Mouse (Mus musculus): ENCODE measurements at regions not wholly inside any gene's neighbourhood (a gene's known extent, or its start where the extent isn't known, plus 50 kb on each side); places are given as distances from the start of the nearest gene placed in this dataset.

- no peak for DNase-seq (ENCODE audit: low read depth in 1 of 2, low spot score in 2 of 2)
- no peaks in the 10 kb centered on the region for H3K36me3 ChIP-seq (ENCODE audit: control insufficient read depth, insufficient read depth, low read length)
- peaks cover 6% of the 10 kb centered on the region; the same call in 1 of the 2 replicates for H3K4me1 ChIP-seq (ENCODE audit: control insufficient read depth, insufficient read depth, insufficient read length)
- TF ChIP-seq POLR2A (IDR thresholded peaks at IDR 0.05; ENCODE audit: low read depth, low read length) (no peak), CTCF (IDR thresholded peaks at IDR 0.05; ENCODE audit: extremely low read depth, insufficient read depth, insufficient read length, insufficient replicate concordance) (no peak)
- 82% methylated on average over 10 of the region's 10 CpGs for WGBS
- no peaks in the 10 kb centered on the region for H3K27me3 ChIP-seq (ENCODE audit: control insufficient read depth, insufficient read depth, low read length)
- H3K27ac ChIP-seq (ENCODE audit: insufficient read depth, low read length): no peak overlapping the region
- no peak overlapping the region for H3K4me3 ChIP-seq (ENCODE audit: extremely low read depth, insufficient read depth, insufficient read length)
Measured at GRCm38 (mm10) chr10:17656305-17656704, 66.7 kb upstream of the Cited2 start.

- Histone ChIP-seq H3K4me3 (ENCODE audit: extremely low read depth, insufficient read depth, insufficient read length) (no peak overlapping the region), H3K36me3 (ENCODE audit: control insufficient read depth, insufficient read depth, low read length) (no peaks in the 10 kb centered on the region), H3K27me3 (ENCODE audit: control insufficient read depth, insufficient read depth, low read length) (no peaks in the 10 kb centered on the region), H3K27ac (ENCODE audit: insufficient read depth, low read length) (no peak overlapping the region), H3K4me1 (ENCODE audit: control insufficient read depth, insufficient read depth, insufficient read length) (peaks cover 10% of the 10 kb centered on the region; the same call in 1 of the 2 replicates)
- WGBS: 26% methylated on average over 8 of the region's 8 CpGs
- TF ChIP-seq CTCF (IDR thresholded peaks at IDR 0.05; ENCODE audit: extremely low read depth, insufficient read depth, insufficient read length, insufficient replicate concordance) (no peak), POLR2A (IDR thresholded peaks at IDR 0.05; ENCODE audit: low read depth, low read length) (no peak)
- no peak for DNase-seq (ENCODE audit: low read depth in 1 of 2, low spot score in 2 of 2)
Measured at GRCm38 (mm10) chr10:17656872-17657482, 66.0 kb upstream of the Cited2 start.

GRCm38 (mm10) chr10:17659575-17659974, 63.4 kb upstream of the Cited2 start:
- TF ChIP-seq CTCF (IDR thresholded peaks at IDR 0.05; ENCODE audit: extremely low read depth, insufficient read depth, insufficient read length, insufficient replicate concordance) (no peak), POLR2A (IDR thresholded peaks at IDR 0.05; ENCODE audit: low read depth, low read length) (no peak)
- no peaks in the 10 kb centered on the region for H3K36me3 ChIP-seq (ENCODE audit: control insufficient read depth, insufficient read depth, low read length)
- H3K27me3 ChIP-seq (ENCODE audit: control insufficient read depth, insufficient read depth, low read length): no peaks in the 10 kb centered on the region
- 96% methylated on average over 9 of the region's 9 CpGs for WGBS
- no peak for DNase-seq (ENCODE audit: low read depth in 1 of 2, low spot score in 2 of 2)
- no peak overlapping the region for H3K27ac ChIP-seq (ENCODE audit: insufficient read depth, low read length)
- peaks cover 10% of the 10 kb centered on the region; the same call in 1 of the 2 replicates for H3K4me1 ChIP-seq (ENCODE audit: control insufficient read depth, insufficient read depth, insufficient read length)
- H3K4me3 ChIP-seq (ENCODE audit: extremely low read depth, insufficient read depth, insufficient read length): no peak overlapping the region

GRCm38 (mm10) chr10:17660836-17661452, 62.1 kb upstream of the Cited2 start:
- Histone ChIP-seq H3K27ac (ENCODE audit: insufficient read depth, low read length) (no peak overlapping the region), H3K36me3 (ENCODE audit: control insufficient read depth, insufficient read depth, low read length) (no peaks in the 10 kb centered on the region), H3K4me3 (ENCODE audit: extremely low read depth, insufficient read depth, insufficient read length) (no peak overlapping the region), H3K4me1 (ENCODE audit: control insufficient read depth, insufficient read depth, insufficient read length) (peaks cover 10% of the 10 kb centered on the region; the same call in 1 of the 2 replicates), H3K27me3 (ENCODE audit: control insufficient read depth, insufficient read depth, low read length) (no peaks in the 10 kb centered on the region)
- no peak for DNase-seq (ENCODE audit: low read depth in 1 of 2, low spot score in 2 of 2)
- 43% methylated on average over 5 of the region's 5 CpGs for WGBS
- TF ChIP-seq POLR2A (IDR thresholded peaks at IDR 0.05; ENCODE audit: low read depth, low read length) (no peak), CTCF (IDR thresholded peaks at IDR 0.05; ENCODE audit: extremely low read depth, insufficient read depth, insufficient read length, insufficient replicate concordance) (no peak)

GRCm38 (mm10) chr10:17666089-17666488, 56.9 kb upstream of the Cited2 start:
- DNase-seq (ENCODE audit: low read depth in 1 of 2, low spot score in 2 of 2): no peak
- WGBS: 83% methylated on average over 3 of the region's 3 CpGs
- H3K27ac ChIP-seq (ENCODE audit: insufficient read depth, low read length): no peak overlapping the region
- H3K4me3 ChIP-seq (ENCODE audit: extremely low read depth, insufficient read depth, insufficient read length): no peak overlapping the region
- no peak for TF ChIP-seq POLR2A (IDR thresholded peaks at IDR 0.05; ENCODE audit: low read depth, low read length)
- no peak for TF ChIP-seq CTCF (IDR thresholded peaks at IDR 0.05; ENCODE audit: extremely low read depth, insufficient read depth, insufficient read length, insufficient replicate concordance)
- H3K36me3 ChIP-seq (ENCODE audit: control insufficient read depth, insufficient read depth, low read length): no peaks in the 10 kb centered on the region
- peaks cover 10% of the 10 kb centered on the region; the same call in 1 of the 2 replicates for H3K4me1 ChIP-seq (ENCODE audit: control insufficient read depth, insufficient read depth, insufficient read length)
- H3K27me3 ChIP-seq (ENCODE audit: control insufficient read depth, insufficient read depth, low read length): no peaks in the 10 kb centered on the region

GRCm38 (mm10) chr10:17669401-17669800, 53.6 kb upstream of the Cited2 start:
- TF ChIP-seq CTCF (IDR thresholded peaks at IDR 0.05; ENCODE audit: extremely low read depth, insufficient read depth, insufficient read length, insufficient replicate concordance): no peak
- no peak for TF ChIP-seq POLR2A (IDR thresholded peaks at IDR 0.05; ENCODE audit: low read depth, low read length)
- no peaks in the 10 kb centered on the region for H3K27me3 ChIP-seq (ENCODE audit: control insufficient read depth, insufficient read depth, low read length)
- no peak overlapping the region for H3K4me3 ChIP-seq (ENCODE audit: extremely low read depth, insufficient read depth, insufficient read length)
- no peaks in the 10 kb centered on the region for H3K36me3 ChIP-seq (ENCODE audit: control insufficient read depth, insufficient read depth, low read length)
- H3K27ac ChIP-seq (ENCODE audit: insufficient read depth, low read length): no peak overlapping the region
- WGBS: 40% methylated on average over 9 of the region's 9 CpGs
- peak; percentile 26 to 30 for DNase-seq (ENCODE audit: low read depth in 1 of 2, low spot score in 2 of 2)
- H3K4me1 ChIP-seq (ENCODE audit: control insufficient read depth, insufficient read depth, insufficient read length): peaks cover 6% of the 10 kb centered on the region; the same call in 1 of the 2 replicates

Data from spleen, adult 2 months (tissue).